Mouse (Mus musculus) activated CD4-positive, CD25-positive, alpha-beta regulatory T cell, adult 4 months (primary cell): ENCODE results near the gene Fetub. TPM values are rescaled to one million over a fixed set of nuclear protein-coding genes. Genes with fewer than 3 reads are reported as not detected.
A peak's percentile ranks its signal among the peaks of the same experiment; 100 is the strongest.

ENCODE experiments used
- ATAC-seq: one replicate; pipeline ENCODE4 v1.8.0; 2017
- polyA plus RNA-seq, 2 experiments: library from polyadenylated mRNA; unstranded; fragments of 100-300 nt; shearing (Covaris generic); gene quantifications; one replicate each; pipeline ENCODE4 v1.2.1; 2017

Fetub gene
- polyA plus RNA-seq, result not detected

GRCm38 (mm10) chr16:22918034-22918433, at the start of gene Fetub:
TSS of gene Fetub (plus strand) at chr16:22918334.
- no peak for ATAC-seq

GRCm38 (mm10) chr16:22872397-22872796, 45.7 kb upstream of the Fetub start:
- ATAC-seq, result no peak

- no peak for ATAC-seq
Observed at GRCm38 (mm10) chr16:22873369-22873768, 44.8 kb upstream of the Fetub start.

- ATAC-seq, result no peak
Observed at GRCm38 (mm10) chr16:22876218-22877043, 41.7 kb upstream of the Fetub start.

GRCm38 (mm10) chr16:22877660-22878390, 40.3 kb upstream of the Fetub start:
- ATAC-seq, result no peak

- no peak for ATAC-seq
Observed at GRCm38 (mm10) chr16:22878716-22879115, 39.4 kb upstream of the Fetub start.

- ATAC-seq, result no peak
Observed at GRCm38 (mm10) chr16:22879945-22880595, 38.1 kb upstream of the Fetub start.

GRCm38 (mm10) chr16:22880900-22881299, 37.2 kb upstream of the Fetub start:
- ATAC-seq, result no peak

GRCm38 (mm10) chr16:22881487-22881886, 36.6 kb upstream of the Fetub start:
- ATAC-seq, result no peak

- ATAC-seq, result peak; percentile 54
Observed at GRCm38 (mm10) chr16:22883441-22883840, 34.7 kb upstream of the Fetub start.

- no peak for ATAC-seq
Observed at GRCm38 (mm10) chr16:22885356-22885755, 32.8 kb upstream of the Fetub start.

GRCm38 (mm10) chr16:22886726-22887125, 31.4 kb upstream of the Fetub start:
- no peak for ATAC-seq

GRCm38 (mm10) chr16:22888835-22889234, 29.3 kb upstream of the Fetub start:
- ATAC-seq, result no peak

- ATAC-seq, result no peak
Observed at GRCm38 (mm10) chr16:22889716-22890115, 28.4 kb upstream of the Fetub start.

- no peak for ATAC-seq
Observed at GRCm38 (mm10) chr16:22890683-22891510, 27.2 kb upstream of the Fetub start, which contains the start of gene Ahsg. TSS of gene Ahsg (plus strand) at chr16:22891277.

GRCm38 (mm10) chr16:22891733-22892154, 26.4 kb upstream of the Fetub start:
- no peak for ATAC-seq

- ATAC-seq, result no peak
Observed at GRCm38 (mm10) chr16:22894095-22894494, 24.0 kb upstream of the Fetub start.

GRCm38 (mm10) chr16:22896618-22897017, 21.5 kb upstream of the Fetub start:
- no peak for ATAC-seq

- ATAC-seq, result no peak
Observed at GRCm38 (mm10) chr16:22899346-22899745, 18.8 kb upstream of the Fetub start.

GRCm38 (mm10) chr16:22899866-22900570, 18.1 kb upstream of the Fetub start:
- ATAC-seq, result no peak

- no peak for ATAC-seq
Observed at GRCm38 (mm10) chr16:22901326-22901725, 16.8 kb upstream of the Fetub start.

- ATAC-seq, result no peak
Observed at GRCm38 (mm10) chr16:22909290-22909689, 8.8 kb upstream of the Fetub start.
